Mouse (Mus musculus) C2C12 (cell line): Measurements from ENCODE around the gene Unc93b1.

Experiments used
- CTCF ChIP-seq: IDR thresholded peaks from one replicate; pipeline ENCODE4 v1.5.1; 2011; ENCODE audit not compliant: control insufficient read depth, insufficient read depth, insufficient read length
- MAX ChIP-seq: IDR thresholded peaks from one replicate; pipeline ENCODE4 v1.6.1; 2011; ENCODE audit warnings: mild to moderate bottlenecking, control low read depth
- MYOG ChIP-seq: IDR thresholded peaks from one replicate; pipeline ENCODE4 v1.6.1; 2011; ENCODE audit not compliant: control insufficient read depth, insufficient read length; ENCODE audit errors: extremely low read depth
- USF1 ChIP-seq: IDR thresholded peaks from one replicate; pipeline ENCODE4 v1.6.1; 2011; ENCODE audit warnings: low read depth, mild to moderate bottlenecking, control low read depth, moderate library complexity

DNA sequence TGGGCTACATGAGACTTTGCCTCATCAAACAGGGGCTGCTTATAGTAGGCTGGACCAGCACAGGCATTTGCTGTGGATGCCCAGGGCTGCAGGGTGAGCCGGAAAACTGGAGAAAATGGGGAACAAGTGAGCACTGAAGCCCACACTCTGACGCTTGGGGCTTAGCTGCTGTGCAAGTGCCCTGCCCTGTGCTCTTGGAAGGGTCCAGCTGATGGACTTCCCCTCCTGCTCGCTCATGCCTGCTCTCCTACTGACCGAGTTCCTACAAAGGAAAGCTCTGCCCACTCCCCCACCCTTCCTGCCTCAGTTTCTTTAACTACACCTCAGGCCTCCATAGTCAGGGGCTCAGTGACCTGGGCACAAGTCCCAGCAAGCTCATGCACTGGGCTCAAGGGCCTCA, 7.0 kb upstream of the Unc93b1 start:
- TF ChIP-seq CTCF: no peak
- no peak for TF ChIP-seq USF1
- no peak for TF ChIP-seq MAX
- TF ChIP-seq MYOG: no peak
